Mouse (Mus musculus) regulatory T cell (primary cell): ENCODE measurements around the gene Crtac1.

Experiments
- in situ Hi-C: fragments of 300-600 bp; cut with MboI, MseI; formaldehyde crosslinking; loops from one replicate; pipeline ENCODE4 v1.15.1; 2025; ENCODE audit warnings: high pct_unique_total_duplicates

Crtac1 gene

DNA sequence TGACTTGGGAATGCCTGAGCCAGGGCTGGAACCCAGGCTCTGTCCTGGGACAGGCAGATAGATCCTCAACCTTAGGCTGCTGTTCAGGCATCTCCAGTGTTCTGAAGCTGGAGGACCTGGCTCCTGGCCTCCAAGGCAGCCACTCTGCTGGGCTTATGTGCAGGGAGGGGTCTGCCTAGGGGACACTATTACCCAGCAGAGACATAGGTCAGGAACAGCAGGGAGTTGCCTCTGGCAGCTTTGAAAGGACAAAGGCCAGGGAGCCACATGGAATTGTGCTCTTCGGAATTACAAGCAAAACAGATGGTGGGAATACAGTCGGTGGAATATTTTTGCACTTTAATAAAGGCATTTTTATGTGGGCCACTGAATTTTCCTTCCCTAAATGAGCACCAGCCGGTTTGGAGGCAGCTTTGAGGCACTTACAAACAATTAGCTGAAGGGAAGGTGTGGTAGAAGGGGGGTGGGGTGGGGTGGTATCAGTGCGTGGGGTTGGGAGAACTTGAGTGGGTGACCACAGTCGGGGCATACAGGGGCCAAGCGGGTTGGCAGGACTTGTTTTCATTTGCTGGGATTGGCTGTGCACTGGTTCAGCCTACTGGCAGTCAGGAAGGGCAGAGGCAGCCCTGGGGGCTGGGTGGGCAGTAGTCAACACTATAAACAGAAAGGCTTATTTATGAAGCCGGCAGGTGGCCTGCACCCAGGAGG lies 140.5 kb downstream of the Crtac1 start:
- in situ Hi-C loops = no loop called here

DNA sequence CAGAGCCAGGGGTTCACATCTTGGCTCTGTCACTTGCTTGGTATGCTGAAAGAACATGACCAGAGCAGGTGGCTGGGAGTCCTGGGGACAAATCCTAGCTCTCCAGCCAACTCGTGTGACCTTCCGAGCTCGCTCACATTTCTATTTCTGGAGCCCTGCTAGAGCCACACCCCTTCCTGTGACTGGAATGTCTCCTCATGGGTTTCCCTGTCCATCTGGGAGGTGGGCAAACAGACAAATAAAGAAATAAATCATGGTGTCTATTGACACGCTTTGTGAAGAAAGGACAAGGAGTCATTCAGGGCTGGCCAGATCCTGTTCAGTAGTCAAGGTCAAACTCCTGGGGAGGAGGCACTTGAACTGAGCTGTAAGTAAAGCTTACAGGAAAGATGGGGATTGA lies 143.2 kb downstream of the Crtac1 start:
- in situ Hi-C loops = no loop called here

DNA sequence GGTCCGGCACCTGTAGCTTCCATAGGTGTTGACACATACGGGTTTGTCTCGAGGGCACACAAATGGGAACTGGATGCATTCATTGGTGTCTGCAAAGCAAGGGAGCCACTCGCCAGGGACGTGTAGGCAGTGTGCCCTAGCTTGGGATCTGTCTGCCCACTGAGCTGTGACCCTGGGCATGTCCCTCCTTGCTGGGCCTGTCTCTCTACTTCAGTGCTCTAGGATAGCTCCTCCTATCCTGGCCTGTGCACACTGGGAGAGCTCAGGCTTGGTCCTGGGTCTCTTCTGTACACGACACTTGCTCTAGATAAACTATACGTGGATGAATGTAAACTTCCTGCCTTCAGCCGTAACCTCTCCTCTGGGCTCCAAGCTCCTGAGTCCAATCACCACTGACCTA lies 147.4 kb downstream of the Crtac1 start:
- in situ Hi-C loops = no loop called here

DNA sequence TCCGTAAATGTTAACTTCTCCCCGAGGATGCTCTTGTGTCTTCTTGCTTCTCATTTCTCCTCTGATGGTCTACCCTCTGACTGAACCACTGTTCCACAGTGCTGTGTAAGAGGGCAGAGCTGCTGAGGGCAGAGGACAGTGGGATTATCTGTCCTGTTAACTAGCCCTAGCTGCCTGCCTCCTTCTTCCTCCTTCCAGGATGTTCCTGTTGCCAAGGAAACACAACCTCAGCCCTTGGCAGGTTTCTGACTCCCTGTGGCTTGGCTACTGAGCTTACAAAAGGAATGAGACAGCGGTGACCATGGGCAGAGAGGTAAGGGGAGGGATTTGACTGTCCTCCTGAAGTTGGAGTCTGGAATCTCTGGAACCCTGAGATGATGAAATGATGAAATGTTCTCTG lies 152.0 kb downstream of the Crtac1 start:
- in situ Hi-C loops = no loop called here

DNA sequence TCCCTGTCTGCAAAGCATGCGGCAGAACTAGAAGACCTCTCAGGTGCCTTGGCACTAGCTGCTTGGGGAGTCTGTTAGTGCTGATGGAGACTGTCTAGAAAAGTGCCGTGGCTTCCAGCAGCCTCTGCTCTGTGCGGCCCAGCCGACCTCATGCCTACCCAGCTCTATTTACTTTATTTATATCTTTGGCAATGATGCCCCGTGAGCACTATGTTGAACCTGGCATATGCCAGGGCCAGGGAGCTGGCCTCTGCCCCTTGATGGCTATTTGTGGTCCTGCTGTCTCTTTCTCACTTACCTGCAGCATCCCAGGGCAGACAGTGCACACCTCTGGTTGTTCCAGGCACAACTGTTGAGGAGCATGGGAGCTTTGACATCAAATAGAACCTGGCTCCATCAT lies 153.1 kb downstream of the Crtac1 start:
- in situ Hi-C loops = no loop called here

- in situ Hi-C loops = no loop called here
Observed at GRCm38 (mm10) chr19:42277288-42277687, 154.3 kb downstream of the Crtac1 start.

DNA sequence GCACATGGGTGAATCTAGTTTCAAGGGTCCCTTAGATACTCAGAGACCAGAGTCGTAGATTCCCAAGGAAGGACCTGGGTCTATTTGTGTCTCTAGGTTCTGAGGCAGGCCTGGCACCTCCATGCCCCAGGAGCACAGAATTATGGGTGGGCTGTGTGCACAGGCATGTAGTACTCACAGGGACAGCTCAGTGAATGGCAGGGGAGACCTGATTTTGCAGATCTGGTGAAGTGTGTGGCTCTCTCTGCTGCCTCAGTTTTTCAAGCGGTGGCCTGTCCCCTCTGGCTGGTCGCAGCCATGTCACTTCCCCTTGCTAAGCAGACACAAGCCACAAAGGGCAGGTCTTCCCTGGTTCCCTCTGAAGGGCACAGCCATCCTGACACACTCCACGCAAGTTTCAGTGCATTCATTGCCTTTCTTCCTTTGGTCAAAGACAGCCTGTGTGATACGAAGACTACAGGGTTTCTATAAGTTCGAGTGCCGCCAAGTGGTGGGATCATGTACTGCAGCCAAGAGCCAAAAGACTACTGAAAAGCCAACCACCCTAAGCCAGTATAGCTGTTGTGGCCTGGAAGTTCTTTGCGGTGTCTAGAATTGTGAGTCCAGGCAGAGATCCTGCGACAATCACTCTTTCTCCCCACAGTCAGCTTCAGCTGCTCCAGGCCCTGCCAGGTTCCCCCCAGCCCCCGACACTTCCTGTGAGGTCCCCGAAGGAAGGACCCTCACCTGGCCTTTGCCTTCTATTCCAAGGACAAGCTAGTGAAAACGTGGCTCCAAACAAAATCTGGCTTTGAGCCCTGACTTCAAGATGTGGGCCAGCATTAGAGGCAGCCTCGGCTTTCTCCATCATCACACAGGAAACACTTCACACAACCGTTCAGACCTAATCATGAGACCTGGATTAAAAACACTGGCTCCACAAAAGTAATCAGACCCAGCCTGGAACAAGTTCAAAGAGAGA lies 159.3 kb downstream of the Crtac1 start:
- in situ Hi-C loops = loop anchor here (5.0 kb wide), 1 partner anchor 75 kb away; no protein-coding TSS in a partner anchor

GRCm38 (mm10) chr19:42271182-42271581 lies 160.4 kb downstream of the Crtac1 start:
- in situ Hi-C loops = loop anchor here (5.0 kb wide), 1 partner anchor 74 kb away; no protein-coding TSS in a partner anchor

- in situ Hi-C loops = loop anchor here (5.0 kb wide), 1 partner anchor 73 kb away; no protein-coding TSS in a partner anchor
Observed at GRCm38 (mm10) chr19:42270119-42270518, 161.5 kb downstream of the Crtac1 start.

DNA sequence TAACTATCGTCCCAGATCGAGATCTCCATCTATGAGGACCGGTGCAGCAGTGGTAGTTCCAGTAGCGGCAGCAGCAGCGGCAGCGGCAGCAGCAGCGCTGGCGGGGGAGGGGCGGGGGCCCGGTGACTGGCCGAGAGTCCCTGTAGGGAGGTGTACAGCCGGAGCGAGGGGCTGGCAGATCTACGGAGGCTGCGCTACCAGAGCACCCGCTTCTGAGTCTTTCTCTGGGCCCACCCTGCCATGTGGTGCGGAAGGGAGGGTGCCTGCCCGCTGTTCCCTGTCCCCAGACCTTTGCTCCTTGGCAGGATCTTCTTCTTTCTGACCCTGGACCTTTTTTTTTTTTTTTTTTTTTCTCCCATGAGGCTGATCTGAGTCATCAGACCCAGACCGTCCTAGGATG lies 163.2 kb downstream of the Crtac1 start:
- in situ Hi-C loops = no loop called here

GRCm38 (mm10) chr19:42263524-42263923 lies 168.1 kb downstream of the Crtac1 start:
- in situ Hi-C loops = no loop called here

- in situ Hi-C loops = no loop called here
Observed at GRCm38 (mm10) chr19:42260486-42260885, 171.1 kb downstream of the Crtac1 start.

DNA sequence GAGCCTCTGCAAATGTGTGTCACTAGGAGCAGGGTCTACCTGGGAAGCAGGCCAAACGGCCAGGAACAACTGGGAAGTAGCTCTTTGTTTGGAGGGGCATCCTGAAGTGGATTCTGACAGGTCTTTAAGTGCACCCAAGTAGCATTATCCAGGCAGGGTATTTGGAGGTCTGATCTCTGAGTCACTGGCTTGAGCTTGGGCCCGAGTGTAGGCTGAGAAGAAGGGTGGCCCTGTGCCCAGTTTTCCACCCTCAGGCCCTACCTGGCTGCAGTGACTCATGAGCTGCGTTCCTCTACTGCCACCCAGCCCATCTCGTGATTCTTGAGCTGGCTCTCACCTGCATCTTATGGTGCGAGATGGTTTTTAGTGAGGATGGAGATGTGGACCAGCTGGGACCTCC lies 173.0 kb downstream of the Crtac1 start:
- in situ Hi-C loops = no loop called here

DNA sequence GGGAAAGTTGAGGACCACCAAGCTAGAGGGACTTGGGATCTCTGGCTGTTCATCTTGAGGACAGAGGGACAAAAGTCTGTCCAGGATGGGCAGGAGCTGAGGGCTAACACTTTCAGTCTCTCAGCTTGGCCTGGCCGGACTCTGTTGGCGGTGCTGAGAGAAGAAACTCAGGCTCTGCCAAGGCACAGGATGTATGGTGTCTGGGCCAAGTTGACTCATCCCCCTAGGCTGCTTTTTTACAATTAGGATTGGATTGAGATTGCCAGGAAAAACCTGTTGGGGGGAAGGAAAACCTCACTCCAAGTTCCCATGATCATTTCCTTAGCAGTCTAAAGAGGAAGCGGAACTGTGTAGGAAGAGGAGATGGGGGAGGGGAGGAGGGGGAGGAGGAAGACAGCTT lies 173.6 kb downstream of the Crtac1 start:
- in situ Hi-C loops = no loop called here

DNA sequence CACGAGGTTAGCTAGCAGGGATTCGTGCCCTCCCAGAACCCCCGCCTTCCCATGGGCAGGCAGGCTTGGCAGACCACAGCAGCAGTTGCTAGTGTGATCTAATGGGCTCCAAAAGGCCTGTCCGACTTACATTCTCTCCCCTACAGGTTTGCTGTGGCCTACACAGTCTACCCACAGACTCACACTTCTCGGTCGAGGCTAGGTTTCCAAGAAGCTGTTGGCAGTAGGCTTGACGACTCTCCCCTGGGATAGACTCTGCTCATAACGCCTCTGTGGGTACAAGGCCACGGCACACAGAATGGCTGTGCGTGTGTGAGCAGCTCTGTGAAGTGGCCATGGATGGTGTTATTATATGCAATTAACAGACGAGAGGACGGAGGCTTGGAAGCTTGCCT lies 174.3 kb downstream of the Crtac1 start:
- in situ Hi-C loops = no loop called here

DNA sequence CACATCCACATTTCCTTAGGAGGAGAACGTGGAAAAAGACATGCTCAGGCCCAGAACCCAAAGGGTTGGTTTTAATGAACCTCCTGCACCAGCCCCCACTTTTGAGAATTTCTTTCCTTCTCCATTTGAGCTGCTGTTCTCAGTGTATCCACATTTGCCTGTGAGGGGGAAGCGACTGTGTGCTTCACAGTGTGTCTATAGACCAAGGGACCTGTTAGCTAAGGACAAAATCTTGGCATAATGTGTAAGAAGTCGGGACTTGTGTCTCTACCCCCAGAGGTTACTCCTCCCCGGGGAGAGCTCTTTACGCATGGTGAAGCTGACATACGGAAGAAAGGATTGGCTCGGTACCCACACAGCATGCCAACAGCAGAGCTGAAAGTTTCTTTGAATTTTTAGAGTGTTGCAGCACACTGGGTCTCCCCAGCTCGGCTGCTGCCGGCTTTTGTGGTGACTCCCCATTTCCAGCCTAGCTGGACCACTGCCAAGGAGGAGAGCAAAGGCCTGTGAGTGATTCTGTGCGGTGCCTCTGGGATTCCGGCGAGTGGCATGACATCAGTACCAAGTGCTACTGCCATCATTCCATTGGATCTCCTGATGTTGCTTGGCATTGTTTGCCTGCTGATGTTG lies 174.9 kb downstream of the Crtac1 start:
- in situ Hi-C loops = no loop called here

DNA sequence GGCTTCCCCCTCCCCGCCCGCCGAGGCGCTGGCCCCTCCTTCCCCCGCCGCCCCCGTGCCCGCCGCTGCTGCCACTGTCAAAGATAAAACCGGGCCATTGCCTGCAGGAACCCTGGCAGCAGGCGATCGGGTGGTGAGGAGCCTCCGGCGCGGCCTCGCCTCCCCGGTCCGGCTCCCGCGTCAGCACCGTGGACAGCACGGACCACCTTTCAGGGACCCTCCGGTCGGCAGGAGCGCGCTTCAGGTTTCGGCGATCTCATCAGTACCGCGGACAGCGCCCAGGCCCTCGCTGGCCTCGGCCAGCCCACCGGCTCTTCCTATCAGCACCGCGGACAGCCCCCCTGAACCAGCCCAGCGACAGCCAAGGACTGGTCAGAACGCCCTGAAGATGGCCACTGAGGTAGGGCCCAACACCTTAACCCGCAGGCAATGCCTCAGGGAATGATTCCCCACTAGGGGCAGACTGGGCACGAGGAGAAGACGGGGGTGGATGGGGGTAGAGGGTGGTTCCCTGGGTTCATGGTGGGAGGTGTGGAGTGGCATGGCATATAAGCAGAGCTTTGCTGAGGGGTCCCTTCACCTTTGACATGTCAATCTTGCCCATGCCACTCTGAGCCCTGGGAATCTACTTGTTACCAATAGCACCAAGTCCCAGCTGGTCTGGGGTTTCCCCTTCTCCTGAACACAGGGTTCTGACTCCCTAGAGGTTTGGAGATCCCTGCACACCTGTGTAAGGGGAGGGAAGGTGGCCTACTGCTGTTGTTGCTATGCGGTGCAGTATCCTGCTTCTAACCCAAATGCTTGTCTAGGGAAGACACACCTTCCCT lies 175.6 kb downstream of the Crtac1 start:
- in situ Hi-C loops = no loop called here

- in situ Hi-C loops = no loop called here
Observed at GRCm38 (mm10) chr19:42255438-42255783, 176.2 kb downstream of the Crtac1 start.

DNA sequence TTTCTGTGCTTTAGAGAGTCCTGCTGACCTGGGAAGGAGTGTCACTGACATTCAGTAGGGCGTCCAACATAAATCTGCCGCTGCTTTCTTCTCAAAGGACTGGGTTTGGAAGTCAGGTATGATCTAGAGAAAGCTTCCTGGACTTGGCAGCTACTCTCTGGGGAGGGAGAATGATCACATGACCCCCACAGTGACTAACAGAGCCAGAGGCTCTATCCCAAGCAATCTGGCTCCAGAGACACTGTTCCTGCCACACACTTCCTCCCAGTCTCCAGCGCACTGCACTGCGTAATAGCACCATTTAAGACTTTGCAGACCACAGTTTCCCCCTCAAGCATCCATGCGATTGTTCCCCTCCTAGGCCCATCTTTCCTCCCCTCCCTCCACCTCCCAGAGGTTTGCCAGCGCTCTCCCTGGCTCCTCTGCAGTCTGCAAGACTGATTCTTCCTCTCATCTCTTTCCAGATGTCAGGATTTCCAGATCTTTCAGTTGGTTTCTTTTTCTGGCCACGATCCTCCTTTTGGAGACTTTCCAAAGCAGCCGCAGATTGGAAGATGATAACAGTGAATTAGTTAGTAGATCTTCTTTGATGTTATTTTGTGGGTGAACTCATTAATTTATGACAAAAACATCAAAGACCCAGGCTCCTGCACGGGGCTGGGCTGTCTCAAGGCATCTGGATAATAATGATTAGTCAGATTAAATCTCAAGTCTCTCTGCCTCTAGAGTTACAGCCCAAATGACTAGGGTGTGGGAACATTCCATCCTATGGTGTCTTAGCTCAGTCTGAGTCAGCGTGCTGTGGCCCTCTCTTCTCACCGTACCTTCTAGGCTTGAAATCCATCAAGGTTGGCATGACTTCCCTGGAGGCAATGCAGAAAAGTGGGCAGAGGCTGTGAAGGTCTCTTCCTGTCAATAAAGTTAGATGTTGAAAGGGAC lies 181.3 kb downstream of the Crtac1 start:
- in situ Hi-C loops = loop anchor here (25.0 kb wide), 1 partner anchor 1737 kb away; the partner anchor contains the start of gene Cpn1

GRCm38 (mm10) chr19:42247519-42247918 lies 184.1 kb downstream of the Crtac1 start, which contains the start of gene Golga7b:
Gene Golga7b, plus strand, starts transcription at chr19:42247574.
- in situ Hi-C loops = loop anchor here (25.0 kb wide), 1 partner anchor 1740 kb away; the partner anchor contains the start of gene Cpn1
